Mouse (Mus musculus) bone marrow, adult 2 months (tissue): Measurements from ENCODE around the gene Gm49387. TPM values are rescaled to one million over a fixed set of nuclear protein-coding genes. Genes with fewer than 3 reads are reported as not detected.
A peak's percentile ranks its signal among the peaks of the same experiment; 100 is the strongest.
"Not testable (repeated sequence)": the region's sequence is repeated elsewhere in the genome, so short reads cannot be mapped to it uniquely, and the experiment has no call there.

Experiments
- H3K27ac ChIP-seq: fragments of 200-500 bp; 2 replicates; pipeline ENCODE4 v1.5.1; 2012; ENCODE audit warnings: low read depth, mild to moderate bottlenecking, control low read depth, inconsistent platforms, low read length; ENCODE audit not compliant: control insufficient read depth, poor library complexity, insufficient read depth
- H3K4me1 ChIP-seq: fragments of 200-500 bp; 2 replicates; pipeline ENCODE4 v1.6.1; 2011; ENCODE audit warnings: low read length; ENCODE audit not compliant: control insufficient read depth, insufficient read depth
- H3K4me3 ChIP-seq: fragments of 200-500 bp; replicated peaks from 2 replicates; pipeline ENCODE3; 2011; ENCODE audit warnings: mild to moderate bottlenecking, low read depth, low read length, control low read depth; ENCODE audit not compliant: control insufficient read depth
- CTCF ChIP-seq: fragments of 200-500 bp; IDR thresholded peaks from 2 replicates; pipeline ENCODE4 v1.5.1; 2011; ENCODE audit warnings: low read length, control low read depth; ENCODE audit not compliant: control insufficient read depth, insufficient read depth
- POLR2A ChIP-seq: fragments of 200-500 bp; IDR thresholded peaks from 2 replicates; pipeline ENCODE4 v1.6.1; 2011; ENCODE audit warnings: low read depth, mild to moderate bottlenecking, control low read depth, low read length, borderline replicate concordance; ENCODE audit not compliant: control insufficient read depth
- WGBS: fragments of 180-500 bp; shearing (Covaris S2); methylation state at CpG from one replicate; pipeline ENCODE4 v1.1.7; 2018; 5-methylcytosine and 5-hydroxymethylcytosine counted together
- polyA plus RNA-seq: library from polyadenylated mRNA; stranded (reverse); fragments of >200 nt; gene quantifications from 2 replicates; pipeline ENCODE4 v1.2.4, GENCODE M21; 2011; ENCODE audit warnings: low replicate concordance; ENCODE audit not compliant: missing spikeins, insufficient read depth, insufficient read length

Gm49387 gene
- polyA plus RNA-seq, 1 experiment = not detected

DNA sequence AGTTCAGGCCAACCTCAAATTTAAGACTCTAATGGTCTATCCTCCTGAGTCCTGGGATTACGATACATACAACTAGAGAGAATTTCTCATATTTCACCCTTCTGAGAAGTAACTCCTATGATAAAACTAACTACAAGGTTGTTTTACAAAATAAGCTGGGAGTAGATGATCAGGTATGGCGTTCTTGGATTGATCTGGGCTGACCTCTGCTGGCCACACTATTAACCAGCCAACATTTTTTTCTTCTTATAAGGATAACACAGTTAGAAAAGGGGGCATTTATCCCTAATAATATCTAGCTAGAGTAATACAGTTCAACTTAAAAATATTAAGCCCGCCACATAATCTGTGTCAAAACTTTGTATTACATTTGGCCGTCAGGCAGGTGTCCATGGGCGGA is 35.8 kb downstream of the Gm49387 start:
- H3K4me3 ChIP-seq = no peak overlapping the region
- 79% methylated on average over 5 of the region's 5 CpGs for WGBS
- TF ChIP-seq POLR2A = no peak
- no peak for TF ChIP-seq CTCF
- H3K27ac ChIP-seq = no peak overlapping the region
- H3K4me1 ChIP-seq = no peaks in the 10 kb centered on the region

DNA sequence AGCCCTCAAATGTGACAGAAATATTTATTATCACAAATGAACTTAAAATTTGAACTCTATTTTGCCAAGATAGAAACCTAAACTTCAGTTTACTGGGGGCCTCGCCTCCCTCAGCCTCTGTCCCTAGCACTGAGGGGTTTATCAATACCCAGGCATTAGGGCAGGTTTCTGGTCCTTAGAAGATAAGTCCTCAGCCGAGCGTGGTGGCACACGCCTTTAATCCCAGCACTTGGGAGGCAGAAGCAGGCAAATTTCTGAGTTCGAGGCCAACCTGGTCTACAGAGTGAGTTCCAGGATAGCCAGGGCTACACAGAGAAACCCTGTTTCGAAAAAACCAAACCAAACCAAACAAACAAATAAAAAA is 38.1 kb downstream of the Gm49387 start:
- 65% methylated on average over 6 of the region's 6 CpGs for WGBS
- H3K4me1 ChIP-seq, H3K4me3 ChIP-seq, H3K27ac ChIP-seq: not testable (repeated sequence)

DNA sequence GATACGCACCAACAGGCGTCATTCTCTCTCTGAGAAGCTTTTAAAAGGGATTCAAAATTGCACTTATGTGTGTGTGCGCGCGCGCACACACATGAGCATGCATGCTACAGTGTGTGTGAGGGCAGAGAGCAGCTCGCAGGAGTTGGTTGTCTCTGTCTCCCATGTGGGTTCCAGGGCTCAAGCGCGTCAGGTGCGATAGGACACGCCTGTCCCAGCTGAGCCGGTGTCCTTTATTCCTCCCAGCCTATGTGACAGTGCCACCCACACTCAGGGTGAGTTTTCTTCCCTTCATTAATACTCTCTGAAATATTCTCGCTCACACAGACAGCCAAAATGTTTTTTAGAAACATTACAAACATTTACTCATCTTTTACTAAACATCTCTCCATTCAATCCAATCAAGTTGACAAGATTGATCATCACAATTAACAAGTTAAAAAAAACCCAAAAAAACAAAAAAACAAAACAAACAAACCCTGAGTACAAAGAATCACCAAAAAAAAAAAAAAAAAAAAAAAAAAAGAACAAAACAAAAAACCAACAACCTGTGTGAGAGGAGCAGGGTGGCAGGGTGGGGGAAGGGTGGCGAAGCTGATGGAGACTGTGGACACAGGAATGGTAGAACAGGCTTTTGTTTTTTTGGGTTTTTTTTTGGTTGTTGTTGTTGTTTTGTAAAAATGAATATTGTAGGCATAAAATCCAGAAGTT is 38.6 kb downstream of the Gm49387 start:
- TF ChIP-seq POLR2A = no peak
- no peak for TF ChIP-seq CTCF
- H3K4me3 ChIP-seq = no peak overlapping the region
- H3K4me1 ChIP-seq = no peaks in the 10 kb centered on the region
- H3K27ac ChIP-seq = no peak overlapping the region
- 88% methylated on average over 14 of the region's 14 CpGs for WGBS

DNA sequence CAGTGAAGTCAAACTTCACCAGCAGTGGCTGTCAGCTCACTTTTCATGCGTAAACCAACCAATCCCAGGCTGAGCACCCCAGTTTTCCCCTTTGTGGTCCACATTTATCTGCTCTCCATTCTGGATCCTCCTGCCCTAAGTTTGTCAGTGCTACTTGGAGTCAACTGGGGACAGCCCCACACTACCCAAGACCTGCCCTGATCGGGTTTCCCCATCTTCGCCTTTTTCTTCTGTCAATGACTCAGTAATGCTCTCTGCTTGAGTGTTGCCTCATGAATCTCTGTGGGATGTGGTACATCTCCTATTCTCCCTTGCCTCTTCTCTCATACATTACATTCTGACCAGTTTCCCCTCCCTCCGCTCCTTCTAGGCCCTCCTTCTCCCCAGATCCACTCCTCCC is 43.2 kb downstream of the Gm49387 start:
- WGBS = 72% methylated on average over 4 of the region's 4 CpGs

DNA sequence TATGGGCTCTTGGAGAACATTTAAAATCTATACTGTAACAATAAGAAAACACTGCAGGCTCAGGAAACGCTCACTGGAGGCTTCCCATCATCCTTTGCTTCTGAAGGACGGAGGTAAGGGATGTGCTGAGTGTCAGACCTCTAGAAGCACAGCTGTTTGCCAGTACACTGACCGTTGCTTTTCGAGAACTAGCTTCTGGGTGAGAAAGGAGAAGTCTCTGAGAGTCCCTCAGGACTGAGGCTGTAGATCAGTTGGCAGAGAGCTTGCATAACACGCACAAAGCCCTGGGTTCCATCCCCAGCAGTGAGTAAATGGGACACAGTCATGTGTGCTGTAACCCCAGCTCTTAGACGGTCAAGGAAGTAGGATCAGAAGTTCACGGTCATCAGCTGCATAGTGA is 44.3 kb downstream of the Gm49387 start:
- no peak for TF ChIP-seq CTCF
- no peak for TF ChIP-seq POLR2A
- Histone ChIP-seq H3K4me3 (no peak overlapping the region), H3K27ac (peak overlapping the region; percentile 3; the same call in 1 of the 2 replicates), H3K4me1 (peaks cover 1% of the 10 kb centered on the region; the same call in 1 of the 2 replicates)
- WGBS = 12% methylated on average over 7 of the region's 7 CpGs

More for the DNA sequence above, 43.2 kb downstream of the Gm49387 start:
- no peak overlapping the region for H3K4me3 ChIP-seq
- no peak for TF ChIP-seq CTCF
- no peak for TF ChIP-seq POLR2A
- H3K27ac ChIP-seq = no peak overlapping the region
- peaks cover 1% of the 10 kb centered on the region; the same call in 1 of the 2 replicates for H3K4me1 ChIP-seq

DNA sequence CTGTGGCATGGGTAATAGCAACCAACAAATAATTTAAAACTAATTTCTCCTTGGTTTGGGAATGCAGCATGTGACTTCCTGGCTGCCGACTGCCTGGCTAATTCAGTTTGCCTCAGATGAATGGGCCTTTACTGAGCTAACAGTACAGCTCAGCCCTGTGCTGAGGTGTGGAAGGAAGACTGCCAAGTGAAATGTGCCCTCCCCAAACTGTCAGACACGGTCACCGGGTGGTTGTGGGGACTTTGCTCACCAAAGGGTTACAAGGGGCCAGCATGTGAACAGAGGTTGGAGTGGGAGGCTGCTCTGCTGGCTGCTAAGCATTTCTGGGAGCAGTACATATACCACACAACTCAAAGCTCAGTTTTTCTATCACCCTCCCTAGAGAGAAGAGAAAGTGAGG is 46.0 kb downstream of the Gm49387 start:
- WGBS = 43% methylated on average over 3 of the region's 3 CpGs
- Histone ChIP-seq H3K4me3 (no peak overlapping the region), H3K4me1 (peaks cover 1% of the 10 kb centered on the region; the same call in 1 of the 2 replicates), H3K27ac (no peak overlapping the region)
- TF ChIP-seq CTCF (no peak), POLR2A (no peak)

DNA sequence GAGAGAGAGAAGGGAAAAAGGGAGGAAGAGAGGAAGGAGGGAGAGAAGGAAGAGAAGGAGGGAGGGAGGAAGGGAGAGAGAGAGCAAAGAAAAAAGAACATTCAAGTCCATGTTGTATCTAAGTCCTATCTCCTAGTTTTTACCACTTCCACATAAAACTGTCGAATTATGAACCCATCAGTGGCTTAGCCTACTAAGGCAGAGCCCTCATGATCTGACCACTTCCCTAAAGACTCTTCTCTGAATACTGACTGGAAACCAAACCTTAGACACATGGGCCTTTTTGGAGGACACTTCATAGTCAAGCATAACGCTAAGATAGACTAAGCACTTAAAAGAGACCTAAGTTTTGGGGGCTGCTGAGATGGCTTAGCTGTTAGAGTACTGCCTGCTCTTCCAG is 47.6 kb downstream of the Gm49387 start:
- TF ChIP-seq POLR2A (no peak), CTCF (no peak)
- Histone ChIP-seq H3K4me3 (no peak overlapping the region), H3K4me1 (peaks cover 1% of the 10 kb centered on the region; the same call in 1 of the 2 replicates), H3K27ac (no peak overlapping the region)
- whole genome bisulfite sequencing = 9% methylated on average over 2 of the region's 2 CpGs

DNA sequence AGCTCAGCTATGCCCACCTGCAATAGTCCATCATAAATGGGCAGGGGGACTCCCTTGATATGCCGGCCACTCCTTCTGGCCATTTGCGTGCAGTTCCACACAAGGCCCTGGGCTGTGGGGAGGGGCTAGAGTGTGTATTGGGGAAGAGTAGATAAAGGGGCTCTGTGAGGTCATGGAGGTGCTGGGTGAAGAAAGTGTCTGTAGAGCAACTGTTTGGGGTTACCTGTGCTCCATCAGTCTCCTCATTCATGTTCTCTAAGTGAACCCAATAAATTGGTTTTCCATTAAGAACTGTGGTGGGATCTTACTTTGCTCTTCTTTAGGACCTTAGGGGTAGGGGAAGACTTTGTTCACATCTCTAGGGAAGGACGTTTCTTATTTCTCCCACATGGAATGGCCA is 49.4 kb downstream of the Gm49387 start, which contains the start of gene Colq:
TSS of gene Colq (minus strand) at position 101 of the 400 bp plus-strand sequence.
- Histone ChIP-seq H3K4me3 (no peak within 1 kb of the TSS), H3K4me1 (no peaks in the 10 kb centered on the region; the same call in 1 of the 2 replicates), H3K27ac (no peak within 1 kb of the TSS)
- 83% methylated on average over 3 of the region's 3 CpGs for WGBS
- no peak for TF ChIP-seq CTCF
- TF ChIP-seq POLR2A = no peak

DNA sequence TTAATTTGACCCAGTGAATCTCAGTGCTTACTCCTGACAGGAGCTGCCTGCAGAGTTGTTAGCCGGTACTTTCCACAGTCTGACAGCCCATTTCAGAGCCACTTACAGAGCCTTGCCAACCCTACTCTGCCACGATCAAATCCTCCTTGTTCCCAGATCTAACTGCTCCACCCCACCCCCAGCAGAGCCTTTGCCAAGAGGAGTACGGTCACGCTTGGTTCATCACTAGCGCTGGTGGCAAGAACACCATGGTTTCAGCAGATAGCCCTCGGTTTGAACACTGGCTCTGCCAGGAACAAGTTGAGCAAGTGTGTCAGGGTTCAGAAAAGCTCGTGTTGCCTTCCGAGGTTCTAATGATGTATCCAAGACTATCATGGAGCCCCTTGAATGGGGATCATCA is 54.2 kb downstream of the Gm49387 start:
- TF ChIP-seq POLR2A (no peak), CTCF (no peak)
- Histone ChIP-seq H3K4me3 (no peak overlapping the region), H3K4me1 (no peaks in the 10 kb centered on the region; the same call in 1 of the 2 replicates), H3K27ac (no peak overlapping the region)
- WGBS = 79% methylated on average over 8 of the region's 8 CpGs
